ENCODE assay signal across 16 mouse cellular contexts in genomic region chr7:66547694-66548093, GRCm38 (mm10).
"Had no signal": no experiment of that assay in that cellular context is flagged by ENCODE, and none has a peak within 500 bp of the region (broad histone marks: within the 10 kb centered on the region; RNA-seq: fewer than 3 reads in every experiment).

No protein-coding gene starts in this region.

- H3K27me3 ChIP-seq: midbrain, embryonic 13.5 days; midbrain, embryonic 15.5 days; neural tube, embryonic 12.5 days; stomach, embryonic 15.5 days had no signal

- H3K27ac ChIP-seq: macrophage; midbrain, embryonic 13.5 days; midbrain, embryonic 15.5 days; neural tube, embryonic 12.5 days; stomach, embryonic 15.5 days; stomach, postnatal 0 days had no signal

- ATAC-seq: midbrain, embryonic 13.5 days; midbrain, embryonic 15.5 days had no signal

- H3K4me2 ChIP-seq: lung, embryonic 14.5 days; midbrain, embryonic 11.5 days; midbrain, embryonic 13.5 days; midbrain, embryonic 15.5 days; neural tube, embryonic 12.5 days; stomach, embryonic 15.5 days had no signal

- H3K9ac ChIP-seq: lung, embryonic 14.5 days; midbrain, embryonic 13.5 days; midbrain, embryonic 15.5 days; neural tube, embryonic 12.5 days; stomach, embryonic 15.5 days had no signal

- H3K9me3 ChIP-seq: midbrain, embryonic 13.5 days; midbrain, embryonic 15.5 days; neural tube, embryonic 12.5 days; stomach, embryonic 15.5 days had no signal

- H3K36me3 ChIP-seq: midbrain, embryonic 13.5 days; midbrain, embryonic 15.5 days; neural tube, embryonic 12.5 days; stomach, embryonic 15.5 days had no signal

- DNase-seq: lung, adult 18-20 months; lung, embryonic 14.5 days; lung, postnatal 14 days; lung, postnatal 36 days; right cerebral cortex, postnatal 14 days; thymus, adult 2 months; thymus, postnatal 14 days; thymus, postnatal 36 days had no signal

- H3K4me1 ChIP-seq: megakaryocyte, embryonic 14.5 days; midbrain, embryonic 13.5 days; midbrain, embryonic 15.5 days; neural tube, embryonic 12.5 days; stomach, embryonic 15.5 days had no signal

- H3K4me3 ChIP-seq: megakaryocyte, embryonic 14.5 days; midbrain, embryonic 13.5 days; midbrain, embryonic 15.5 days; neural tube, embryonic 12.5 days; stomach, embryonic 15.5 days had no signal
